Mouse (Mus musculus): Measurements from ENCODE around the gene Dnah9.

- TF ChIP-seq CTCF (IDR thresholded peaks at IDR 0.05; ENCODE audit: extremely low read depth, insufficient read depth, insufficient read length, insufficient replicate concordance) (no peak), POLR2A (IDR thresholded peaks at IDR 0.05; ENCODE audit: low read depth, low read length) (no peak)
Observed at GRCm38 (mm10) chr11:65820280-65820679, 348.1 kb downstream of the Dnah9 start.

Data from spleen, adult 2 months (tissue).